Mouse (Mus musculus): ENCODE measurements around the gene Wdr95. TPM values are rescaled to one million over a fixed set of nuclear protein-coding genes. Genes with fewer than 3 reads are reported as not detected.
"Not testable (repeated sequence)": the region's sequence is repeated elsewhere in the genome, so short reads cannot be mapped to it uniquely, and the experiment has no call there.

Wdr95 gene
- polyA plus RNA-seq, 1 experiment from 2014 or later = not detected

DNA sequence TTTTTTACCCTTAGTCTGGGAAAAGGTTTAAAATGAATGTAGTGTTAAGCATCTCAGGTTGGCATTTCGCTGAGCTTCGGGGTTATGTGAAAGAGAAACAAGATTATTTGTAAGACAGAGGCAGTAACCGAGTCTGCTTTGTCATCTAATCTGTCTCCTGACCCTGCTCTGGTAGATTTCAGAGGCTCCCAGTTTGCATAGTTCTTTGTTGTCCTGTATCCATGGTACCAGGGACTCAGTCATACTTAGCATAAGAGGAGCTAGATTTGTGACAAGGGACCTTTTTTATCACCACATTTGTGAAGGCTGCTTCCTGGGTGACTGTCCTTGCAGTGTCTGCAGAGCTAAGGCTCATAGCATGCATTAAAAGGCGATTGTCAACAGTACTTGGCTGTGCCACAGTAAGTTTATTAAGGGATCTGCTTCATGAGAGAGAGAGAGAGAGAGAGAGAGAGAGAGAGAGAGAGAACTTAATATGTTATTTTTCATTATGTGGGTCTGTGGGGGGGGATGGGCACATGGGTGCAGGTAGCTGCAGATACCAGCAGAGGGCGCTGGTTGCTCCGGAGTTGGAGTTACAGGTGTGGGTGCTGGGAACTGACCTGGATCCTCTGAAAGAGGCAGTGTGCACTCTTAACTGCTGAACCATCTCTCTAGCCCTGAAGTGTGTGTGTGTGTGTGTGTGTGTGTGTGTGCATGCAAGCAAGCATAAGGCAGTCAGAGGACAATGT is 3.3 kb upstream of the Wdr95 start:
- Histone ChIP-seq H3K27me3 (replicated peaks; ENCODE audit: control insufficient read depth, insufficient read depth, low read length) (no peaks in the 10 kb centered on the region; the same call in 1 of the 2 replicates), H3K27ac (ENCODE audit: low read depth, low read length) (no peak overlapping the region), H3K9me3 (ENCODE audit: control insufficient read depth, low read length) (no peaks in the 10 kb centered on the region), H3K36me3 (ENCODE audit: control insufficient read depth, insufficient read depth, low read length) (no peaks in the 10 kb centered on the region), H3K4me3 (ENCODE audit: low read depth, low read length) (no peak overlapping the region), H3K9ac (ENCODE audit: low read depth, low read length) (no peak overlapping the region), H3K4me2 (peak overlapping the region; percentile 26; the same call in 1 of the 2 replicates), H3K4me1 (replicated peaks; ENCODE audit: control insufficient read depth, insufficient read depth, low read length) (no peaks in the 10 kb centered on the region; the same call in 1 of the 2 replicates)
- 41% methylated on average over 6 of the region's 6 CpGs for WGBS
- no peak for DNase-seq (ENCODE audit: low spot score)
- no peak for ATAC-seq (replicated peaks; ENCODE audit: low FRiP score)

DNA sequence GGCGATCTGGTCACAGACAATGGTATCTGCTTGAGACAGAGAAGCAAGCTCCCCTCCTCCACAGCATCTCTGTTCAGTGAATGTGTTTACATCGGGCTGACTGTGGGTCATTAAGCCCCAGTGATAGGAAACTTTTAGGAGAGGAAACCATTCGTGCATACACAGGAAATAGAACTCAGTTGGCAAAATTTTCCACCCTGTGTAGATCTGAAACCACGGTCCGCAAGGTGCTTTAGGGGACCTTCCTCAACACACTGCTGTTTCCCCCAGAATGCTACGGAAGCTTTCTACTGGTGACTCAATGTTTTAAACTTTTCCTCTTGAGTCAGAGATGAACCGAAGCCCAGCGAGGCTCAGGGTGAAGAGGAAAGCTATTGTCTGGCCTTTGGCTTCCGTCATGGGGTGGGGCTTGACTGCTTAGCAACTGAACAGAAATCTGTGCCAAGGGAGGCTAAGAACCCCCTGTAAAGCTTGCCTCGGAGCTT is 2.0 kb upstream of the Wdr95 start:
- Histone ChIP-seq H3K27me3 (replicated peaks; ENCODE audit: control insufficient read depth, insufficient read depth, low read length) (no peaks in the 10 kb centered on the region), H3K4me1 (replicated peaks; ENCODE audit: control insufficient read depth, insufficient read depth, low read length) (no peaks in the 10 kb centered on the region; the same call in 1 of the 2 replicates), H3K9me3 (ENCODE audit: control insufficient read depth, low read length) (no peaks in the 10 kb centered on the region), H3K27ac (ENCODE audit: low read depth, low read length) (no peak overlapping the region), H3K4me2 (no peak overlapping the region), H3K36me3 (ENCODE audit: control insufficient read depth, insufficient read depth, low read length) (no peaks in the 10 kb centered on the region), H3K4me3 (ENCODE audit: low read depth, low read length) (no peak overlapping the region), H3K9ac (ENCODE audit: low read depth, low read length) (no peak overlapping the region)
- WGBS = 30% methylated on average over 10 of the region's 10 CpGs
- DNase-seq (ENCODE audit: low spot score) (no peak), ATAC-seq (replicated peaks; ENCODE audit: low FRiP score) (no peak)

DNA sequence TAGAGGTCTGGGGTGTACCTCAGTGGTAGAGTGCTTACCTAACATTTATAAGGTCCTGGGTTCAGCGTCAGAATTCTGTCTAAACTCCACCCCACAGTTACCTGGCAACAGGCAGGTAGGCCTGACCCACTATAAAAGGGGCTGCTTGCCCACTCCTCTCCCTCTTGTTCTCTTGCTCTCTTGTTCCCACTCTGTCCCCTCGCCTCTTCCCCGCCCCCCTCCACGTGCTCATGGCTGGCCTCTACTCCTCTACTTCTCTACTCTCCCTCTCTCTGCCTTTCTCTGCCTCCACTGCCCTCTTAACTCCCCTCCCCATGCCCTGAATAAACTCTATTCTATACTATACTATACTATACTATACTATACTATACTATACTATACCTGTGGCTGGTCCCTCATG is 1.2 kb upstream of the Wdr95 start:
- H3K4me3 ChIP-seq (ENCODE audit: low read depth, low read length); H3K27me3 ChIP-seq (replicated peaks; ENCODE audit: control insufficient read depth, insufficient read depth, low read length); H3K27ac ChIP-seq (ENCODE audit: low read depth, low read length); H3K4me1 ChIP-seq (replicated peaks; ENCODE audit: control insufficient read depth, insufficient read depth, low read length); H3K4me2 ChIP-seq; H3K36me3 ChIP-seq (ENCODE audit: control insufficient read depth, insufficient read depth, low read length); ATAC-seq (replicated peaks; ENCODE audit: low FRiP score); DNase-seq (ENCODE audit: low spot score); H3K9ac ChIP-seq (ENCODE audit: low read depth, low read length); H3K9me3 ChIP-seq (ENCODE audit: control insufficient read depth, low read length): not testable (repeated sequence)
- 70% methylated on average over 4 of the region's 4 CpGs for WGBS

DNA sequence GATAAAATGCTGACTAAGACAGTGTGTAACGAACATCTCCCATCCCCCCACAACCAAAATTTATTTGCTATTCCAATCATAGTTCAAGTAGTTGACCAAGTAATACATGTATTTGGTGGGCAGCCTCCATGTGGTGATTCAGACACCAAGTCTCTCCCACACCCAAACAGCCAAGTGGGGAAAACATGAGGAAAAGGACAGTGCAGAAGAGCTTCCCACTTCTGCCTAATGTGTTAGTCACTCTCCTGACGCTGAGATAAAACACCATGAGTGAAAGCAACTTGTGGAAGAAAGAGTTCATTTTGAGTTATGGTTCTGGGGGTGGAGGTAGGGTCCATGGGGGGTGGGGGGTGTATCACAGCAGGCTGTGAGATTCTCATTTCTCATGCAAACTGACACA is 5.4 kb downstream of the Wdr95 start:
- H3K27me3 ChIP-seq (replicated peaks; ENCODE audit: control insufficient read depth, insufficient read depth, low read length) = no peaks in the 10 kb centered on the region
- ATAC-seq (replicated peaks; ENCODE audit: low FRiP score) (no peak), DNase-seq (ENCODE audit: low spot score) (no peak)
- no peaks in the 10 kb centered on the region for H3K9me3 ChIP-seq (ENCODE audit: control insufficient read depth, low read length)
- WGBS = 87% methylated on average over 2 of the region's 2 CpGs
- no peaks in the 10 kb centered on the region for H3K36me3 ChIP-seq (ENCODE audit: control insufficient read depth, insufficient read depth, low read length)
- H3K4me1 ChIP-seq (replicated peaks; ENCODE audit: control insufficient read depth, insufficient read depth, low read length) = no peaks in the 10 kb centered on the region
- H3K27ac ChIP-seq (ENCODE audit: low read depth, low read length) = no peak overlapping the region
- no peak overlapping the region for H3K9ac ChIP-seq (ENCODE audit: low read depth, low read length)
- no peak overlapping the region for H3K4me2 ChIP-seq
- H3K4me3 ChIP-seq (ENCODE audit: low read depth, low read length) = no peak overlapping the region

DNA sequence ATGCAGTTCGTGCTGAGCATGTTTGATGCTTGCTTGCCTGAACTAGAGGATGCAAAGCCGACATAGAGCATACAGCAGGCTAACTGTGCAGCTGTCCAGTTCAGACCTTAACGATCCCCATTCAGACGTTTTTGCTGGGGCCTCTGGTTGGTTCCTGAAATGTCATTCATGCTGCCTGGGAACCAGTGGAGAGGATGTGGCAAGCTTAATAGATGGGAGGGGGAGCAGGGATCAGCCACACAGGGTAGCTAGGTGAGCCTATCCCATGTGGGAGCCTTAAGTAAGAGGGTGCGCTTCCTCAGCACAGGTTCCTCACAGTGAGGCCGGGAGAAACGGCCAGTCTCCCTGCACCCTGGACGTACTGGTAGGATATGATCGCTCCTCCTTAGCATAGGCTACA is 7.5 kb downstream of the Wdr95 start:
- no peak for DNase-seq (ENCODE audit: low spot score)

DNA sequence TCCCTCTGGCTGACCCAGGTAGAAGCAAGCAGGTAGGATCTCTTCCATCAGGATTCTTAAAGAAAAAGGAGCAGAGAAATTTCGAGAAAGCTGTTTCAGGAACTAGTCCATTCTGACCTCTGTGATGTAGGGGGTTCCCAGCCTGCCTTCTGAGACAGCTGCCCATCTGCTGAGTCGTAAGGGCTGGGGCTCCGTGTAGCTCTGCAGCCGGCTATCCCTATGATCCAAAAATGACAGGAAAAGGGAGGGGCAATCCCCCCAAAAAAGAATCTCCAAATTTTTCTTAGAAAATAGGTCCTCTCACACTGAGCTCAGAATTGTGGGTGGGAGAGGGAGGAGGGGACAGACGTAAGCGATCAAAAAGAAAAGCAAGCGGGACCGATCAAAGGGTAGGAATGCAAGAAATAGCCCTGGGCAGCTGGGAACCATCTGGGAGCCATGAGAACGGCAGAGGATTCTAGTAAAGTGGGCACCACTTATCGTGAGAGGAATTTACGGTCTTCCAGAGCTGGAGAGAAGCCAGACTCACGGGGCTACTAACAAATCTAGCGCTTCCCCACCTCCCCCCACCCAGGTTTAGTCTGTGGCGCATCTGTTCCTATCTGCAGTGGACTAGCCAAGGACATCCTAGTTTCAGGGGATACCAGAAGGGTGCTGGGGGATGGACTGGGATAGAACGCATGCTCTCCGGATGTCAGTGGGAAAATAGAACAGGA is 9.5 kb downstream of the Wdr95 start:
- no peaks in the 10 kb centered on the region for H3K36me3 ChIP-seq (ENCODE audit: control insufficient read depth, insufficient read depth, low read length)
- no peak overlapping the region for H3K9ac ChIP-seq (ENCODE audit: low read depth, low read length)
- no peak for DNase-seq (ENCODE audit: low spot score)
- no peak overlapping the region for H3K4me3 ChIP-seq (ENCODE audit: low read depth, low read length)
- H3K4me2 ChIP-seq = peak overlapping the region; percentile 21; the same call in 1 of the 2 replicates
- no peak overlapping the region for H3K27ac ChIP-seq (ENCODE audit: low read depth, low read length)
- ATAC-seq (replicated peaks; ENCODE audit: low FRiP score) = no peak
- H3K4me1 ChIP-seq (replicated peaks; ENCODE audit: control insufficient read depth, insufficient read depth, low read length) = no peaks in the 10 kb centered on the region
- H3K9me3 ChIP-seq (ENCODE audit: control insufficient read depth, low read length) = no peaks in the 10 kb centered on the region
- H3K27me3 ChIP-seq (replicated peaks; ENCODE audit: control insufficient read depth, insufficient read depth, low read length) = no peaks in the 10 kb centered on the region
- WGBS = 49% methylated on average over 16 of the region's 16 CpGs

More for the DNA sequence above, 7.5 kb downstream of the Wdr95 start:
- Histone ChIP-seq H3K27me3 (replicated peaks; ENCODE audit: control insufficient read depth, insufficient read depth, low read length) (no peaks in the 10 kb centered on the region), H3K27ac (ENCODE audit: low read depth, low read length) (no peak overlapping the region), H3K4me2 (no peak overlapping the region), H3K36me3 (ENCODE audit: control insufficient read depth, insufficient read depth, low read length) (no peaks in the 10 kb centered on the region), H3K4me1 (replicated peaks; ENCODE audit: control insufficient read depth, insufficient read depth, low read length) (no peaks in the 10 kb centered on the region), H3K9me3 (ENCODE audit: control insufficient read depth, low read length) (no peaks in the 10 kb centered on the region), H3K4me3 (ENCODE audit: low read depth, low read length) (no peak overlapping the region), H3K9ac (ENCODE audit: low read depth, low read length) (no peak overlapping the region)
- 66% methylated on average over 9 of the region's 9 CpGs for WGBS
- ATAC-seq (replicated peaks; ENCODE audit: low FRiP score) = no peak

DNA sequence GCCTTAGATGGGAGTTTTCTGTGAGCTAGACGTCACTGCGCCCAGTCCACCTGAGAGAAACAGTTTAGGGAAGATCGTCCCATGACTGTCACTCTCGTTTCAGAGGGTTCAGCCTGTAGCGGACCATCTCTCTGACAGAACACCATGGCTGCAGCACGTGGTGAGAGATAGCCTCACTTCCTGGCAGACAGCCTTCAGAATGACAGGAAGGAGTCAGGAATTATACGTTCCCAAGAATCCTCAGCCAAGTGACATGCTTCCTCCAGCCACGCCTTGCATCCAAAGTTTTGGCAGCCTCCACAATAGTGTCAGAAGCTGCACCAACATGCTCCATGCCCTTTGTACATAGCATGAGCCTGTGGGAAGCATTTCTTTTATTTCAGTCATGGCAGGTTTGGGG is 10.1 kb downstream of the Wdr95 start:
- no peaks in the 10 kb centered on the region for H3K4me1 ChIP-seq (replicated peaks; ENCODE audit: control insufficient read depth, insufficient read depth, low read length)
- no peaks in the 10 kb centered on the region for H3K27me3 ChIP-seq (replicated peaks; ENCODE audit: control insufficient read depth, insufficient read depth, low read length)
- ATAC-seq (replicated peaks; ENCODE audit: low FRiP score) (no peak), DNase-seq (ENCODE audit: low spot score) (no peak)
- H3K4me2 ChIP-seq = no peak overlapping the region
- WGBS = 46% methylated on average over 8 of the region's 8 CpGs
- H3K9me3 ChIP-seq (ENCODE audit: control insufficient read depth, low read length) = no peaks in the 10 kb centered on the region
- H3K4me3 ChIP-seq (ENCODE audit: low read depth, low read length) = no peak overlapping the region
- H3K36me3 ChIP-seq (ENCODE audit: control insufficient read depth, insufficient read depth, low read length) = no peaks in the 10 kb centered on the region
- H3K9ac ChIP-seq (ENCODE audit: low read depth, low read length) = no peak overlapping the region
- H3K27ac ChIP-seq (ENCODE audit: low read depth, low read length) = no peak overlapping the region

DNA sequence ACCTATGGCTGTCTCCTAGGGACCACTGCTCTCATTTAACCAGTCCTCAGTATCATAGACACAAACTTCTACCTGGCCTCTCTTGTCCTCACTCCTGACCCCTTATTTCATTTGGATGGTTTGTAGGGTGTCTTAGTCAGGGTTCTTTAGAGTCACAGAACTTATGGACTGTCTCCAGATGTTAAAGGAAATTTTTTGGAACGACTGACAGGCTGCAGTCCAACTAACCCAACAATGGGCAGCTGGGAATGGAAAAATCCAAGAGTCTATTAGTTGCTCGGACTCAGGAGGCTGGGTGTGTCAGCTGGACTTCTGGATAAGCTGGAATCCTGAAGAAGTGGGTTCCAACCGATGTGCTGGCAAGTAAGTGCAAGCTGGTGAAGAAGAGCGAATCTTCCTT is 10.6 kb downstream of the Wdr95 start:
- H3K4me3 ChIP-seq (ENCODE audit: low read depth, low read length) = no peak overlapping the region
- WGBS = 74% methylated on average over 4 of the region's 4 CpGs
- ATAC-seq (replicated peaks; ENCODE audit: low FRiP score) (no peak), DNase-seq (ENCODE audit: low spot score) (no peak)
- H3K36me3 ChIP-seq (ENCODE audit: control insufficient read depth, insufficient read depth, low read length) = no peaks in the 10 kb centered on the region
- H3K9me3 ChIP-seq (ENCODE audit: control insufficient read depth, low read length) = no peaks in the 10 kb centered on the region
- no peak overlapping the region for H3K4me2 ChIP-seq
- H3K27me3 ChIP-seq (replicated peaks; ENCODE audit: control insufficient read depth, insufficient read depth, low read length) = no peaks in the 10 kb centered on the region
- no peak overlapping the region for H3K27ac ChIP-seq (ENCODE audit: low read depth, low read length)
- no peak overlapping the region for H3K9ac ChIP-seq (ENCODE audit: low read depth, low read length)
- H3K4me1 ChIP-seq (replicated peaks; ENCODE audit: control insufficient read depth, insufficient read depth, low read length) = no peaks in the 10 kb centered on the region

DNA sequence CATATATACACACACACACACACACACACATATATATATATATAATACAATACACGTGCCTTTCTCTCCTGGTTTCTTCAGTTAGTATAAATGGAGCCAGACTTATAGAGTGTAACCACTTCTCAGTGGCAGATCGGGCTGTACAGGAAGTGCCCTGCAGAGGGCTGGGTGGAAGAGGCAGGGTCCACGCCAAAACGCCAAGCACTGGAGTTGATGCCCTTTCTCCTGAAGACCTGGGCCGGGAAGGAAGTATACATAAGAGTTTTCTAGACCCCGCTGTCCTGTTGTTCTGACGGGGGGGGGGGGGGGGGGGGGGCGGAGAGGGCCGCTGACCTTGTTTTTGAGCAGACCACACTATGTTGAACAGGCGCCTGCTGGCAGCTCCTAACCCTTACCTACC is 22.7 kb downstream of the Wdr95 start:
- H3K36me3 ChIP-seq (ENCODE audit: control insufficient read depth, insufficient read depth, low read length) = no peaks in the 10 kb centered on the region
- ATAC-seq (replicated peaks; ENCODE audit: low FRiP score) = no peak
- H3K4me2 ChIP-seq = no peak overlapping the region

More for the DNA sequence above, 22.7 kb downstream of the Wdr95 start:
- Histone ChIP-seq H3K4me1 (replicated peaks; ENCODE audit: control insufficient read depth, insufficient read depth, low read length) (no peaks in the 10 kb centered on the region), H3K27me3 (replicated peaks; ENCODE audit: control insufficient read depth, insufficient read depth, low read length) (no peaks in the 10 kb centered on the region), H3K27ac (ENCODE audit: low read depth, low read length) (no peak overlapping the region), H3K9me3 (ENCODE audit: control insufficient read depth, low read length) (no peaks in the 10 kb centered on the region), H3K4me3 (ENCODE audit: low read depth, low read length) (no peak overlapping the region), H3K9ac (ENCODE audit: low read depth, low read length) (no peak overlapping the region)
- no peak for DNase-seq (ENCODE audit: low spot score)
- WGBS = 62% methylated on average over 6 of the region's 10 CpGs

All from liver, embryonic 11.5 days (tissue).